Mouse (Mus musculus) hindbrain, embryonic 14.5 days (tissue): ENCODE measurements around the gene Kirrel3. TPM values are rescaled to one million over a fixed set of nuclear protein-coding genes. Genes with fewer than 3 reads are reported as not detected.

ENCODE experiments used
- ATAC-seq: fragments of 200-750 bp; cut with Nextera tagmentation; 2 replicates; pipeline ENCODE4 v1.8.0; 2017; ENCODE audit warnings: moderate number of reproducible peaks, mild to moderate bottlenecking, moderate TSS enrichment, moderate library complexity; ENCODE audit not compliant: low FRiP score
- DNase-seq: peaks from one replicate; pipeline ENCODE4 v3.0.0-alpha.2; 2015; ENCODE audit warnings: low spot score
- H3K27ac ChIP-seq: fragments of 300-500 bp; sonication (generic); 2 replicates; pipeline ENCODE4 v1.5.1; 2014; ENCODE audit warnings: mild to moderate bottlenecking, moderate library complexity
- H3K27me3 ChIP-seq: fragments of 300-500 bp; sonication (generic); 2 replicates; pipeline ENCODE4 v1.6.1; 2014; ENCODE audit warnings: mild to moderate bottlenecking, low read length, mixed read lengths; ENCODE audit not compliant: control insufficient read depth, insufficient read depth
- H3K36me3 ChIP-seq: fragments of 300-500 bp; sonication (generic); replicated peaks from 2 replicates; pipeline ENCODE4 v1.6.1; 2014; ENCODE audit not compliant: control insufficient read depth, insufficient read depth
- H3K4me1 ChIP-seq: fragments of 300-500 bp; sonication (generic); replicated peaks from 2 replicates; pipeline ENCODE4 v1.6.1; 2014; ENCODE audit warnings: antibody characterized with exemption, low read length, mixed read lengths; ENCODE audit not compliant: control insufficient read depth, insufficient read depth
- H3K4me2 ChIP-seq: fragments of 300-500 bp; sonication (generic); replicated peaks from 2 replicates; pipeline ENCODE4 v1.6.1; 2014; ENCODE audit warnings: mild to moderate bottlenecking, moderate library complexity
- H3K4me3 ChIP-seq: fragments of 300-500 bp; sonication (generic); replicated peaks from 2 replicates; pipeline ENCODE4 v1.5.1; 2014; ENCODE audit warnings: mild to moderate bottlenecking, low read length
- H3K9ac ChIP-seq: fragments of 300-500 bp; sonication (generic); 2 replicates; pipeline ENCODE4 v1.6.1; 2014
- H3K9me3 ChIP-seq: fragments of 300-500 bp; sonication (generic); 2 replicates; pipeline ENCODE4 v1.6.1; 2016; ENCODE audit warnings: low read length; ENCODE audit not compliant: control insufficient read depth
- WGBS: fragments of 180-500 bp; shearing (Covaris S2); extraction: QIAGEN DNeasy Blood & Tissue Kit; methylation state at CpG from one replicate; pipeline ENCODE4 v1.1.7; 2014; 5-methylcytosine and 5-hydroxymethylcytosine counted together
- polyA plus RNA-seq: library from polyadenylated mRNA; unstranded; fragments of >200 nt; fragmentation: Nextera tagmentation; extraction: Ambion mirVana; gene quantifications from 2 replicates; pipeline ENCODE4 v1.2.1, GENCODE M21; 2014

Gene Kirrel3
- polyA plus RNA-seq, 1 experiment from 2014 or later, result 38.8 TPM

- ATAC-seq, result no peak
- 0 out of 2 replicates have a peak, but pooled peaks cover 3% of the 10 kb centered on the region for H3K27me3 ChIP-seq
- WGBS, result 47% methylated on average over 5 of the region's 5 CpGs
Measured at GRCm38 (mm10) chr9:34886746-34887145, 401.1 kb downstream of the Kirrel3 start.

DNA sequence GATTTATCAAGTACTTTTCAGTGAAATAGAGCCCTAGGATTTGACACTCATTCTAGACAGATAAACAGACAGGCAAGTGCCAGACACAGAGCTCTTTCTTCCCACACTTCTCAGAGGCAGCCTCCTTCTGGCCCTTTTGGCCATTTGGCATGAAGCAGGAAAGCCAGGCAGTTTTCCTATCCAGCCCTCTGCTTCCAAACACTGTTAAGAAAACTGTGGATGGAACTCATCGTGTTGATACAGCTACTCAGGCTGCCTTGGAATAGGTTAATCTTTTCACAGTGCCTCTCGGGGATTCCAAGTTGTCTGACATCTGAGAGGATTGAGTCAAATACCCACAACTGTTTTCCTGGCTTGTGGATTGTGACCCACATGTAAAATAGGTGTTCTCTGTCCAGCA lies 401.5 kb downstream of the Kirrel3 start:
- DNase-seq (no peak), ATAC-seq (no peak)
- Histone ChIP-seq H3K4me2 (no peak overlapping the region), H3K9me3 (no peaks in the 10 kb centered on the region), H3K27me3 (0 out of 2 replicates have a peak, but pooled peaks cover 3% of the 10 kb centered on the region), H3K36me3 (no peaks in the 10 kb centered on the region), H3K9ac (no peak overlapping the region), H3K4me3 (no peak overlapping the region), H3K4me1 (peaks cover 10% of the 10 kb centered on the region; the same call in 1 of the 2 replicates), H3K27ac (peak overlapping the region; percentile 2; the same call in 1 of the 2 replicates)
- WGBS, result 35% methylated on average over 2 of the region's 2 CpGs

More at GRCm38 (mm10) chr9:34886746-34887145, 401.1 kb downstream of the Kirrel3 start:
- Histone ChIP-seq H3K4me2 (no peak overlapping the region), H3K4me1 (peaks cover 14% of the 10 kb centered on the region; the same call in 1 of the 2 replicates), H3K36me3 (no peaks in the 10 kb centered on the region), H3K9ac (no peak overlapping the region), H3K9me3 (no peaks in the 10 kb centered on the region), H3K27ac (peak overlapping the region; percentile 2; the same call in 1 of the 2 replicates), H3K4me3 (no peak overlapping the region)
- DNase-seq, result peak; percentile 42

DNA sequence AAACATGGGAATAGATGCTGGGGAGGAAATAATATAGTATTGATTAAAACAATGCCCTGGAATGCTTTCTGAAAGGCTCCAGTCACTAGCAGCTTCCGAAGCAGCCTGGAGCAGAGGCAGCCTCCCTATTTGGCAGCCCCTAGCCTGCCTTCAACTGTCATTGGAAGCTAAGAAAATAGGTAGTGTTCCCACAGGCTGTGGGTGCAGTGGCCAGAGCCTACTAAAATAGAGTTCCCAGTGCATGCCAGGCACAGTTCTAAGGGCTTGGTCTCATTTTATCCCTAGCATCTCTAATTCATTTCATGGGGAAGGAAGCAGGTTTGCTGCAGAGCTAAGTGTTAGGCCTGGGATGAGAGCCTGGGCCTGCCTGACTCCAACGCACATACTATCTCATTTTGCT lies 402.6 kb downstream of the Kirrel3 start:
- Histone ChIP-seq H3K9ac (no peak overlapping the region), H3K36me3 (no peaks in the 10 kb centered on the region), H3K4me2 (no peak overlapping the region), H3K4me1 (peaks cover 9% of the 10 kb centered on the region; the same call in 1 of the 2 replicates), H3K4me3 (no peak overlapping the region), H3K27me3 (0 out of 2 replicates have a peak, but pooled peaks cover 3% of the 10 kb centered on the region), H3K9me3 (no peaks in the 10 kb centered on the region), H3K27ac (no peak overlapping the region)
- DNase-seq, result no peak
- no peak for ATAC-seq
- WGBS, result 63% methylated on average over 2 of the region's 2 CpGs

GRCm38 (mm10) chr9:34901216-34901615 lies 415.5 kb downstream of the Kirrel3 start:
- Histone ChIP-seq H3K27me3 (no peaks in the 10 kb centered on the region), H3K27ac (no peak overlapping the region), H3K36me3 (no peaks in the 10 kb centered on the region), H3K4me3 (no peak overlapping the region), H3K9me3 (no peaks in the 10 kb centered on the region), H3K9ac (no peak overlapping the region), H3K4me1 (no peaks in the 10 kb centered on the region), H3K4me2 (no peak overlapping the region)
- ATAC-seq, result no peak
- DNase-seq, result no peak
- WGBS, result 64% methylated on average over 4 of the region's 4 CpGs

DNA sequence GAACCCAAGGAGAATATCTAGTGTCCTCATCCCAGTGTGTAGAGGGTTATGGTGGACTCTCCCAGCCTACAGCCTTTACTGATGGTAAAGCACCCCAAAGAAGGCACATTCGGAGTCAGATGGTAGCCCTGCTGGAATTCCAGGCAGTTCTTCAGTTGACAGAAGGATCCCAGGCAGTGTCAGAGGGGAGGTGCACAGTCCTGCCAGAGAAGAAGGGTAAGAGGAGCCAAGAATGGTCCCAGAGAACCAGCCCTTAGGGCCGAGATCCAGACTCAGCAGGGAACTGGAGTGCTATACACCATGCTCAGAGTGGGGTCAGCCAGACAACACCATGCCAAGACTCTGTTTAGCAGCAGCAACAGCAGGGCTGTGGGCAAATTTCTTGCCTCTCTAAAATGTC lies 416.2 kb downstream of the Kirrel3 start:
- ATAC-seq (no peak), DNase-seq (no peak)

GRCm38 (mm10) chr9:34905164-34905563 lies 419.5 kb downstream of the Kirrel3 start:
- no peaks in the 10 kb centered on the region for H3K4me1 ChIP-seq
- no peaks in the 10 kb centered on the region for H3K27me3 ChIP-seq
- no peak overlapping the region for H3K4me2 ChIP-seq
- no peak overlapping the region for H3K4me3 ChIP-seq
- no peak overlapping the region for H3K9ac ChIP-seq
- H3K36me3 ChIP-seq, result no peaks in the 10 kb centered on the region
- no peak for ATAC-seq
- H3K27ac ChIP-seq, result no peak overlapping the region
- no peak for DNase-seq
- H3K9me3 ChIP-seq, result no peaks in the 10 kb centered on the region
- WGBS, result 79% methylated on average over 6 of the region's 6 CpGs

More for the DNA sequence above, 416.2 kb downstream of the Kirrel3 start:
- no peaks in the 10 kb centered on the region for H3K36me3 ChIP-seq
- H3K4me1 ChIP-seq, result no peaks in the 10 kb centered on the region
- no peak overlapping the region for H3K4me3 ChIP-seq
- H3K27me3 ChIP-seq, result no peaks in the 10 kb centered on the region
- no peak overlapping the region for H3K9ac ChIP-seq
- H3K4me2 ChIP-seq, result no peak overlapping the region
- no peaks in the 10 kb centered on the region for H3K9me3 ChIP-seq
- no peak overlapping the region for H3K27ac ChIP-seq
- 67% methylated on average over 2 of the region's 2 CpGs for WGBS

GRCm38 (mm10) chr9:34908040-34908439 lies 422.3 kb downstream of the Kirrel3 start:
- DNase-seq (no peak), ATAC-seq (no peak)
- Histone ChIP-seq H3K9me3 (no peaks in the 10 kb centered on the region), H3K36me3 (no peaks in the 10 kb centered on the region), H3K27ac (no peak overlapping the region), H3K27me3 (no peaks in the 10 kb centered on the region), H3K4me3 (no peak overlapping the region), H3K9ac (no peak overlapping the region), H3K4me2 (no peak overlapping the region), H3K4me1 (no peaks in the 10 kb centered on the region)
- WGBS, result 73% methylated on average over 3 of the region's 3 CpGs

DNA sequence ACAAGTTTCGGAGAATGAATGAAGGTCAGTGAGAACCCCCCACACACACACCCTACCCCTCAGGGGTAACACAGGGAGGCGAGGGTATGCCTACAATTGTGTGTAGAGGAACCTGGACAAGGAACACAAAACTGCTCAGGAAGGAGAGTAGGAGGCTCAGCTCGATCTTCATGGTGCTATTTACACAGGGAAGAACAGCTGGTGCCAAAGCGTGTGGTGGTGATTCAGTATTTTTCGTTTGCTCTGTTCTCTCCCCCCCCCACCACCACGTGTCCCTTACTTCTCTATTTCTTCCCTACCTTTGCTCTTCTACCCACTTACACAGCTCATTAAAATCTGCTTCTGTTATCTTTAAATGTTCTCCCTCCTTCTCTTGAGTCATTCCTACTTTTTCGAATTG lies 426.1 kb downstream of the Kirrel3 start:
- Histone ChIP-seq H3K36me3 (no peaks in the 10 kb centered on the region), H3K9ac (no peak overlapping the region), H3K27ac (no peak overlapping the region), H3K4me1 (no peaks in the 10 kb centered on the region), H3K27me3 (no peaks in the 10 kb centered on the region), H3K4me3 (no peak overlapping the region), H3K4me2 (no peak overlapping the region), H3K9me3 (no peaks in the 10 kb centered on the region)
- WGBS, result 85% methylated on average over 7 of the region's 7 CpGs
- ATAC-seq (no peak), DNase-seq (no peak)

DNA sequence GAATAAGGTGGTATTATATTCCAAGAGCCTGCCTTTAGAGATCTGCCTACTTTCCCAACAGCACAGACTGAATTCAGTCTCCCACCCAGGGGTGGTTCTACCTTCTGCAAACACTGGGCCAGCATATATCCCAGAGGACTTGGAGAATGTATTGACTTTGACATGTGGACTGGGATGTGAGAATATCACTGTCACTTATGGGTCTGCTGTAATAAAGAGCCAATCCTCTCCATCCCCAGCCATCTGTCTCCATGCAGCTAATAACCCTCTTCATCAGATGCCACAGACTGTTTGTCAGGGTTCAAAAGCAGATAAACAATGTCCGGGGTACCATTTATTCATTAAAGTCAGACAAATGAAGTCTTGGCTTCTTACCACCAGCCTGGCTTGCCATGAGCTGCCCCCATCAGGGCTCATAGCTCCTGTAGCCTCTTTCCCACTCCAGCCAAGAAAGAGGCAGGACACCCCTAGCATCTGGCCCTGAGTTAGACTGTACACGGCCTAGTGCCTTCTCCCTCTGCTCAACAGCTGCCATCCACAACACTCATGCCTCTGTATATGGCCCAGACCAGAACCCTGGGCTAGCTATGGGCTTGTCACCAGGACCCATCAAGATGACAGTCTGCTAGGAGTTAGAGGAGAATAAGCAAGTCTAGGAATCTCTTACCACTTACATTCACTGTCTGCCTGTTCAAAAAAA lies 426.7 kb downstream of the Kirrel3 start:
- Histone ChIP-seq H3K27me3 (no peaks in the 10 kb centered on the region), H3K9ac (no peak overlapping the region), H3K27ac (peak overlapping the region; percentile 36; the same call in 1 of the 2 replicates), H3K4me3 (no peak overlapping the region), H3K9me3 (no peaks in the 10 kb centered on the region), H3K4me1 (no peaks in the 10 kb centered on the region), H3K36me3 (no peaks in the 10 kb centered on the region), H3K4me2 (no peak overlapping the region)
- DNase-seq (no peak), ATAC-seq (peak; percentile 25; the same call in 1 of the 2 replicates)
- 71% methylated on average over 2 of the region's 2 CpGs for WGBS
